Mouse (Mus musculus): Measurements from ENCODE around the gene Myo7a. TPM values are rescaled to one million over a fixed set of nuclear protein-coding genes. Genes with fewer than 3 reads are reported as not detected.
A peak's percentile ranks its signal among the peaks of the same experiment; 100 is the strongest.

The Myo7a gene
- total and polyA plus RNA-seq, 2 experiments from 2014 or later, result 3.6 to 20.0 TPM

GRCm38 (mm10) chr7:98160041-98160740 lies 40.9 kb upstream of the Myo7a start:
- no peak overlapping the region for H3K4me3 ChIP-seq (ENCODE audit: low read depth, low read length)
- no peak for DNase-seq (ENCODE audit: low spot score)
- H3K27ac ChIP-seq (ENCODE audit: low read depth), result peak overlapping the region; percentile 26; the same call in 1 of the 2 replicates
- TF ChIP-seq EP300 (IDR thresholded peaks at IDR 0.05; ENCODE audit: low read depth), result no peak
- no peak for TF ChIP-seq CTCF (IDR thresholded peaks at IDR 0.05; ENCODE audit: low read depth)
- H3K36me3 ChIP-seq (replicated peaks; ENCODE audit: control insufficient read depth, insufficient read depth, low read length), result no peaks in the 10 kb centered on the region
- no peak overlapping the region for H3K4me2 ChIP-seq (ENCODE audit: low read depth, low read length)
- peaks cover 15% of the 10 kb centered on the region; the same call in 1 of the 2 replicates for H3K4me1 ChIP-seq (ENCODE audit: control insufficient read depth, insufficient read depth)
- ATAC-seq (ENCODE audit: insufficient read depth, low read depth), result no peak
- 36% methylated on average over 8 of the region's 8 CpGs for WGBS
- no peak overlapping the region; the same call in 1 of the 2 replicates for H3K9ac ChIP-seq (replicated peaks; ENCODE audit: low read depth, low read length)
- H3K9me3 ChIP-seq (replicated peaks; ENCODE audit: control insufficient read depth, low read length), result no peaks in the 10 kb centered on the region
- H3K27me3 ChIP-seq (ENCODE audit: control insufficient read depth, insufficient read depth, low read length), result no peaks in the 10 kb centered on the region; the same call in 1 of the 2 replicates

DNA sequence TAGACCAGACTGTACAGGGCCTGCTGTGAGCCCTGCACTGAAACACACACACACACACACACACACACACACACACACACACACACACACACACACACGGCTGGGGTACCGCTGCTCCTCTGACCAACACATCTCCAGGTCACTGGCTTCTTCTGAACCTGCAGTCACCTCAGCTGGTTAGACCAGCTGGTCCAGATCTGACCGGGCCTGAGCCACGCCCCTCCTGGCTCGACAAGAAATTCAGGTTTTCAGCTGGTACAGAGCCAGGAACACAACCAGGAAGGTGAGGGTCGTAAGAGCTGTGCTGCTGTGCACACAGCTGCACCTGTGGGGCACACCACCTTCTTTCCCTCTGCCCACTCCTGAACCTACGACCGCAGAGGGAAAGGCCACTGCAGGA lies 39.2 kb upstream of the Myo7a start:
- H3K9me3 ChIP-seq (replicated peaks; ENCODE audit: control insufficient read depth, low read length), result no peaks in the 10 kb centered on the region
- H3K4me1 ChIP-seq (ENCODE audit: control insufficient read depth, insufficient read depth), result peaks cover 15% of the 10 kb centered on the region; the same call in 1 of the 2 replicates
- no peak for DNase-seq (ENCODE audit: low spot score)
- H3K27me3 ChIP-seq (ENCODE audit: control insufficient read depth, insufficient read depth, low read length), result no peaks in the 10 kb centered on the region; the same call in 1 of the 2 replicates
- no peak overlapping the region for H3K27ac ChIP-seq (ENCODE audit: low read depth)
- no peak overlapping the region for H3K4me3 ChIP-seq (ENCODE audit: low read depth, low read length)
- H3K9ac ChIP-seq (replicated peaks; ENCODE audit: low read depth, low read length), result no peak overlapping the region
- H3K36me3 ChIP-seq (replicated peaks; ENCODE audit: control insufficient read depth, insufficient read depth, low read length), result no peaks in the 10 kb centered on the region
- no peak for ATAC-seq (ENCODE audit: insufficient read depth, low read depth)
- WGBS, result 60% methylated on average over 8 of the region's 8 CpGs
- TF ChIP-seq CTCF (IDR thresholded peaks at IDR 0.05; ENCODE audit: low read depth) (no peak), EP300 (IDR thresholded peaks at IDR 0.05; ENCODE audit: low read depth) (no peak)
- H3K4me2 ChIP-seq (ENCODE audit: low read depth, low read length), result no peak overlapping the region

- 53% methylated on average over 5 of the region's 5 CpGs for WGBS
- no peak overlapping the region for H3K27ac ChIP-seq (ENCODE audit: low read depth)
Observed at GRCm38 (mm10) chr7:98157636-98158332, 38.5 kb upstream of the Myo7a start.

DNA sequence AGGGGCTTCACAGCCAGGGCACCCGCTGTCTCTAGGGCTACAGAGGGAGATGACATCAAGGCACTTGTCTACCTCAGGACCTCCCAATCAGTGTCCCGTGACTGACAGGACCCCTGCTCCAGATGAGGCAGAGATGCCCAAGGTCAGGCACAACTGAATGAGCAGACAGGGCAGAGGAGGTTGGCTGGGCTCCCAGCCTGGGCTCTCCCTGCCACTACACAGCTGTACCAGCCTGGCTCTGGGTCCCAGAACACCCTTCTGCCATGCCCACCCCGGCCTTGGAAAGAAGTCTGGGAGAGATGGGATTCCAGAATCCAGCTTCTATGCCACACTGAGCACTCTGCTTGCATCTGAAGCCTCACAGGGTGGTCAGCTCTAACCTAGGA lies 36.9 kb upstream of the Myo7a start:
- Histone ChIP-seq H3K9ac (replicated peaks; ENCODE audit: low read depth, low read length) (no peak overlapping the region), H3K4me2 (ENCODE audit: low read depth, low read length) (no peak overlapping the region), H3K27me3 (ENCODE audit: control insufficient read depth, insufficient read depth, low read length) (no peaks in the 10 kb centered on the region; the same call in 1 of the 2 replicates), H3K36me3 (replicated peaks; ENCODE audit: control insufficient read depth, insufficient read depth, low read length) (no peaks in the 10 kb centered on the region), H3K4me3 (ENCODE audit: low read depth, low read length) (no peak overlapping the region), H3K9me3 (replicated peaks; ENCODE audit: control insufficient read depth, low read length) (no peaks in the 10 kb centered on the region), H3K4me1 (ENCODE audit: control insufficient read depth, insufficient read depth) (peaks cover 12% of the 10 kb centered on the region; the same call in 1 of the 2 replicates), H3K27ac (ENCODE audit: low read depth) (no peak overlapping the region)
- TF ChIP-seq CTCF (IDR thresholded peaks at IDR 0.05; ENCODE audit: low read depth) (no peak), EP300 (IDR thresholded peaks at IDR 0.05; ENCODE audit: low read depth) (no peak)
- no peak for DNase-seq (ENCODE audit: low spot score)
- WGBS, result 13% methylated on average over 3 of the region's 3 CpGs
- ATAC-seq (ENCODE audit: insufficient read depth, low read depth), result peak; percentile 10; the same call in 1 of the 2 replicates

More at GRCm38 (mm10) chr7:98157636-98158332, 38.5 kb upstream of the Myo7a start:
- H3K4me1 ChIP-seq (ENCODE audit: control insufficient read depth, insufficient read depth), result peaks cover 15% of the 10 kb centered on the region; the same call in 1 of the 2 replicates
- TF ChIP-seq EP300 (IDR thresholded peaks at IDR 0.05; ENCODE audit: low read depth) (no peak), CTCF (IDR thresholded peaks at IDR 0.05; ENCODE audit: low read depth) (no peak)
- no peak overlapping the region for H3K4me3 ChIP-seq (ENCODE audit: low read depth, low read length)
- H3K36me3 ChIP-seq (replicated peaks; ENCODE audit: control insufficient read depth, insufficient read depth, low read length), result no peaks in the 10 kb centered on the region
- no peaks in the 10 kb centered on the region for H3K9me3 ChIP-seq (replicated peaks; ENCODE audit: control insufficient read depth, low read length)
- no peaks in the 10 kb centered on the region; the same call in 1 of the 2 replicates for H3K27me3 ChIP-seq (ENCODE audit: control insufficient read depth, insufficient read depth, low read length)
- H3K4me2 ChIP-seq (ENCODE audit: low read depth, low read length), result no peak overlapping the region
- no peak overlapping the region for H3K9ac ChIP-seq (replicated peaks; ENCODE audit: low read depth, low read length)
- no peak for DNase-seq (ENCODE audit: low spot score)
- ATAC-seq (ENCODE audit: insufficient read depth, low read depth), result no peak

- DNase-seq (ENCODE audit: low spot score), result peak; percentile 74
- Histone ChIP-seq H3K9ac (replicated peaks; ENCODE audit: low read depth, low read length) (no peak overlapping the region), H3K4me3 (ENCODE audit: low read depth, low read length) (no peak overlapping the region), H3K27ac (ENCODE audit: low read depth) (peak overlapping the region; percentile 12; the same call in 1 of the 2 replicates), H3K9me3 (replicated peaks; ENCODE audit: control insufficient read depth, low read length) (no peaks in the 10 kb centered on the region), H3K4me2 (ENCODE audit: low read depth, low read length) (no peak overlapping the region), H3K27me3 (ENCODE audit: control insufficient read depth, insufficient read depth, low read length) (no peaks in the 10 kb centered on the region), H3K4me1 (ENCODE audit: control insufficient read depth, insufficient read depth) (peaks cover 9% of the 10 kb centered on the region; the same call in 1 of the 2 replicates), H3K36me3 (replicated peaks; ENCODE audit: control insufficient read depth, insufficient read depth, low read length) (no peaks in the 10 kb centered on the region)
- peak; percentile 49 for ATAC-seq (ENCODE audit: insufficient read depth, low read depth)
- WGBS, result 9% methylated on average over 8 of the region's 8 CpGs
- TF ChIP-seq EP300 (IDR thresholded peaks at IDR 0.05; ENCODE audit: low read depth) (no peak), CTCF (IDR thresholded peaks at IDR 0.05; ENCODE audit: low read depth) (peak; percentile 91)
Observed at GRCm38 (mm10) chr7:98155546-98156279, 36.4 kb upstream of the Myo7a start.

Data from heart, postnatal 0 days (tissue).